Mouse (Mus musculus) embryonic fibroblast, embryonic 13.5 days (primary cell): Measurements from ENCODE around the gene Syp. TPM values are rescaled to one million over a fixed set of nuclear protein-coding genes. Genes with fewer than 3 reads are reported as not detected.

Source experiments
- H3K27ac ChIP-seq: 2 replicates; pipeline ENCODE4 v1.5.1; 2012; ENCODE audit warnings: low read length, control low read depth, inconsistent platforms; ENCODE audit not compliant: insufficient read depth
- H3K4me1 ChIP-seq: 2 replicates; pipeline ENCODE4 v1.6.1; 2011; ENCODE audit warnings: low read length; ENCODE audit not compliant: control insufficient read depth, insufficient read depth
- H3K4me3 ChIP-seq: 2 replicates; pipeline ENCODE4 v1.5.1; 2011; ENCODE audit warnings: mild to moderate bottlenecking, control low read depth, low read length; ENCODE audit not compliant: insufficient read depth
- CTCF ChIP-seq: IDR thresholded peaks from 2 replicates; pipeline ENCODE4 v1.5.1; 2011; ENCODE audit warnings: mild to moderate bottlenecking, control low read depth, low read length, moderate library complexity, borderline replicate concordance; ENCODE audit not compliant: insufficient read depth
- POLR2A ChIP-seq: IDR thresholded peaks from 2 replicates; pipeline ENCODE4 v1.6.1; 2011; ENCODE audit warnings: low read depth, mild to moderate bottlenecking, control low read depth, low read length, moderate library complexity
- polyA plus RNA-seq: library from polyadenylated mRNA; stranded (reverse); fragments of >200 nt; gene quantifications from 2 replicates; pipeline ENCODE4 v1.2.4, GENCODE M21; 2011; ENCODE audit warnings: low read depth; ENCODE audit not compliant: missing spikeins, insufficient read length

The Syp gene
- polyA plus RNA-seq, 1 experiment = 0.19 TPM

- TF ChIP-seq CTCF = no peak
- no peak for TF ChIP-seq POLR2A
- H3K4me1 ChIP-seq = 0 out of 2 replicates have a peak, but pooled peaks cover 2% of the 10 kb centered on the region
- H3K27ac ChIP-seq = no peak overlapping the region
- H3K4me3 ChIP-seq = no peak overlapping the region
Observed at GRCm38 (mm10) chrX:7662936-7663335, 24.7 kb downstream of the Syp start.

GRCm38 (mm10) chrX:7664791-7665190, 26.5 kb downstream of the Syp start:
- TF ChIP-seq POLR2A (no peak), CTCF (no peak)
- Histone ChIP-seq H3K27ac (no peak overlapping the region), H3K4me1 (peaks cover 2% of the 10 kb centered on the region; the same call in 1 of the 2 replicates), H3K4me3 (no peak overlapping the region)

- no peak overlapping the region for H3K4me3 ChIP-seq
- TF ChIP-seq CTCF = no peak
- no peak for TF ChIP-seq POLR2A
- no peak overlapping the region for H3K27ac ChIP-seq
- H3K4me1 ChIP-seq = peaks cover 2% of the 10 kb centered on the region; the same call in 1 of the 2 replicates
Observed at GRCm38 (mm10) chrX:7665739-7666502, 27.6 kb downstream of the Syp start.

- Histone ChIP-seq H3K4me1 (peaks cover 2% of the 10 kb centered on the region), H3K27ac (peak overlapping the region; percentile 86)
Observed at GRCm38 (mm10) chrX:7670390-7670881, 32.2 kb downstream of the Syp start.

GRCm38 (mm10) chrX:7670921-7671623, 32.8 kb downstream of the Syp start, which contains the start of gene Plp2:
TSS of gene Plp2 (minus strand) at chrX:7671390.
- Histone ChIP-seq H3K4me1 (peaks cover 2% of the 10 kb centered on the region), H3K4me3 (peak within 1 kb of the TSS; percentile 63), H3K27ac (peak within 1 kb of the TSS; percentile 86)
- peak; percentile 40 for TF ChIP-seq POLR2A
- TF ChIP-seq CTCF = no peak

More at GRCm38 (mm10) chrX:7670390-7670881, 32.2 kb downstream of the Syp start:
- peak overlapping the region; percentile 63 for H3K4me3 ChIP-seq
- TF ChIP-seq CTCF = no peak
- no peak for TF ChIP-seq POLR2A

GRCm38 (mm10) chrX:7672739-7673138, 34.5 kb downstream of the Syp start:
- TF ChIP-seq POLR2A (no peak), CTCF (no peak)

GRCm38 (mm10) chrX:7673578-7674281, 35.5 kb downstream of the Syp start:
- peak overlapping the region; percentile 73 for H3K27ac ChIP-seq
- TF ChIP-seq CTCF = no peak
- peak; percentile 21; the same call in 1 of the 2 replicates for TF ChIP-seq POLR2A
- H3K4me3 ChIP-seq = no peak overlapping the region
- peaks cover 2% of the 10 kb centered on the region for H3K4me1 ChIP-seq

More at GRCm38 (mm10) chrX:7672739-7673138, 34.5 kb downstream of the Syp start:
- Histone ChIP-seq H3K27ac (no peak overlapping the region), H3K4me3 (no peak overlapping the region), H3K4me1 (peaks cover 2% of the 10 kb centered on the region)

GRCm38 (mm10) chrX:7674284-7675000, 36.2 kb downstream of the Syp start:
- Histone ChIP-seq H3K4me1 (no peaks in the 10 kb centered on the region; the same call in 1 of the 2 replicates), H3K27ac (peak overlapping the region; percentile 73), H3K4me3 (no peak overlapping the region)
- no peak for TF ChIP-seq CTCF
- no peak for TF ChIP-seq POLR2A

GRCm38 (mm10) chrX:7675001-7675380, 36.7 kb downstream of the Syp start:
- TF ChIP-seq CTCF = no peak
- TF ChIP-seq POLR2A = no peak
- Histone ChIP-seq H3K4me3 (no peak overlapping the region), H3K4me1 (no peaks in the 10 kb centered on the region; the same call in 1 of the 2 replicates), H3K27ac (no peak overlapping the region)
